ENCODE assay signal across 18 mouse cellular contexts in the genomic region with DNA sequence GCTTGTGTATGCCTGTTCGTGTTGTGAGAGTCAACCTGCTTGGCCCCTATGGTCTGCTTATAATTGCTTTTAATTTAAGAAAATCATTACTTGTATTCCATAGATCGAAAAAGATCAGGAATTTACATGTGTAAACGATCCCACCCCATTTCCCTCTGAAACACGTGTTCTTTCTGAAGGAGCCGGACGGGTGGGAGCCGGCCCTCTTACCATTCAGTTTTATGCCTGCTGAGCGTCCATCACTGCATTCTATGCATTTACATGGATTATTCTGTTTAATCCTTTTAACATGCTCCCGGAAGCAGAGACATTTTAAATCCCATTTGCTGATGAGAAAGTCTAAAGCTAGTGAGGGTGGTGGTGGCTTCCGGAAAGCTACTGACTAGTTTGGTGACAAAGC.
DNase-seq lines count a peak whose midpoint lies in the region; ATAC-seq and TF ChIP-seq lines count a peak whose summit lies in the region.
"Had no signal": no experiment of that assay in that cellular context is flagged by ENCODE, and none has a peak within 500 bp of the region (broad histone marks: within the 10 kb centered on the region; RNA-seq: fewer than 3 reads in every experiment).

No protein-coding gene starts in this region.

- H3K4me3 ChIP-seq in forebrain, embryonic 13.5 days: no peak overlapping the region
- H3K4me3 ChIP-seq in forebrain, postnatal 0 days (ENCODE audit: low read depth, low read length): no peak overlapping the region
- no peak overlapping the region for H3K4me3 ChIP-seq in lung, embryonic 15.5 days
- no peak overlapping the region for H3K4me3 ChIP-seq in hindbrain, embryonic 16.5 days (ENCODE audit: low read length)
- no peak overlapping the region for H3K4me3 ChIP-seq in midbrain, embryonic 15.5 days
- H3K4me3 ChIP-seq: forebrain, embryonic 15.5 days; heart, adult 2 months; heart, embryonic 13.5 days; limb, embryonic 13.5 days; liver, embryonic 12.5 days had no signal

- no peak overlapping the region for H3K4me2 ChIP-seq in forebrain, embryonic 13.5 days
- H3K4me2 ChIP-seq in forebrain, postnatal 0 days (ENCODE audit: low read depth): no peak overlapping the region
- no peak overlapping the region for H3K4me2 ChIP-seq in lung, embryonic 15.5 days
- no peak overlapping the region for H3K4me2 ChIP-seq in hindbrain, embryonic 16.5 days (ENCODE audit: low read length)
- no peak overlapping the region for H3K4me2 ChIP-seq in midbrain, embryonic 15.5 days
- H3K4me2 ChIP-seq: forebrain, embryonic 15.5 days; heart, embryonic 13.5 days; limb, embryonic 13.5 days; liver, embryonic 12.5 days had no signal

- peaks cover 8% of the 10 kb centered on the region for H3K4me1 ChIP-seq in forebrain, embryonic 13.5 days
- H3K4me1 ChIP-seq in forebrain, postnatal 0 days (ENCODE audit: insufficient read depth): no peaks in the 10 kb centered on the region
- H3K4me1 ChIP-seq in lung, embryonic 15.5 days: 0 out of 2 replicates have a peak, but pooled peaks cover 7% of the 10 kb centered on the region
- peaks cover 7% of the 10 kb centered on the region for H3K4me1 ChIP-seq in hindbrain, embryonic 16.5 days (ENCODE audit: control insufficient read depth, insufficient read depth, low read depth, low read length)
- H3K4me1 ChIP-seq in midbrain, embryonic 15.5 days: peaks cover 16% of the 10 kb centered on the region; the same call in 1 of the 2 replicates
- H3K4me1 ChIP-seq: heart, embryonic 13.5 days; liver, embryonic 12.5 days had no signal

- WGBS in forebrain, embryonic 13.5 days: 52% methylated on average over 10 of the region's 10 CpGs
- WGBS in forebrain, postnatal 0 days: 45% methylated on average over 10 of the region's 10 CpGs
- WGBS in lung, embryonic 15.5 days: 64% methylated on average over 10 of the region's 10 CpGs
- 64% methylated on average over 10 of the region's 10 CpGs for WGBS in hindbrain, embryonic 16.5 days
- 30% methylated on average over 10 of the region's 10 CpGs for WGBS in midbrain, embryonic 15.5 days

- no peaks in the 10 kb centered on the region for H3K9me3 ChIP-seq in forebrain, embryonic 13.5 days (replicated peaks)
- no peaks in the 10 kb centered on the region for H3K9me3 ChIP-seq in forebrain, postnatal 0 days (ENCODE audit: low read length)
- H3K9me3 ChIP-seq in lung, embryonic 15.5 days: no peaks in the 10 kb centered on the region
- no peaks in the 10 kb centered on the region for H3K9me3 ChIP-seq in hindbrain, embryonic 16.5 days (ENCODE audit: control insufficient read depth, low read length)
- H3K9me3 ChIP-seq in midbrain, embryonic 15.5 days: no peaks in the 10 kb centered on the region
- H3K9me3 ChIP-seq: forebrain, embryonic 15.5 days; heart, embryonic 13.5 days; limb, embryonic 13.5 days; liver, embryonic 12.5 days had no signal

- H3K9ac ChIP-seq in forebrain, embryonic 13.5 days: no peak overlapping the region
- no peak overlapping the region for H3K9ac ChIP-seq in forebrain, postnatal 0 days
- no peak overlapping the region for H3K9ac ChIP-seq in lung, embryonic 15.5 days
- no peak overlapping the region for H3K9ac ChIP-seq in hindbrain, embryonic 16.5 days (ENCODE audit: low read depth, low read length)
- H3K9ac ChIP-seq in midbrain, embryonic 15.5 days: no peak overlapping the region
- H3K9ac ChIP-seq: forebrain, embryonic 15.5 days; heart, embryonic 13.5 days; limb, embryonic 13.5 days; liver, embryonic 12.5 days had no signal

- DNase-seq in forebrain, postnatal 0 days: no peak
- DNase-seq in lung, postnatal 25 days (ENCODE audit: low spot score): no peak
- no peak for DNase-seq in adrenal gland, adult (ENCODE audit: inconsistent age in 2 of 2, low spot score in 1 of 2)
- DNase-seq in embryo, embryonic 10.5 days (ENCODE audit: low spot score): no peak
- DNase-seq: cerebellum, adult 8-10 months; cerebellum, postnatal 36 days; kidney, adult 18-20 months; right cerebral cortex, postnatal 25 days; thymus, postnatal 14 days had no signal

- H3K27ac ChIP-seq in forebrain, embryonic 13.5 days: no peak overlapping the region
- no peak overlapping the region for H3K27ac ChIP-seq in forebrain, postnatal 0 days (ENCODE audit: low read depth, low read length)
- H3K27ac ChIP-seq in lung, embryonic 15.5 days: no peak overlapping the region
- no peak overlapping the region for H3K27ac ChIP-seq in hindbrain, embryonic 16.5 days (ENCODE audit: low read depth, low read length)
- H3K27ac ChIP-seq in midbrain, embryonic 15.5 days: peak overlapping the region; percentile 0; the same call in 1 of the 2 replicates
- H3K27ac ChIP-seq: forebrain, embryonic 15.5 days; heart, adult 2 months; heart, embryonic 13.5 days; limb, embryonic 13.5 days; liver, embryonic 12.5 days had no signal

- H3K27me3 ChIP-seq in forebrain, embryonic 13.5 days: no peaks in the 10 kb centered on the region
- no peaks in the 10 kb centered on the region for H3K27me3 ChIP-seq in forebrain, postnatal 0 days (ENCODE audit: insufficient read depth, low read length)
- H3K27me3 ChIP-seq in lung, embryonic 15.5 days: no peaks in the 10 kb centered on the region
- H3K27me3 ChIP-seq in hindbrain, embryonic 16.5 days (replicated peaks; ENCODE audit: control insufficient read depth, insufficient read depth, low read length): no peaks in the 10 kb centered on the region
- H3K27me3 ChIP-seq in midbrain, embryonic 15.5 days (replicated peaks): no peaks in the 10 kb centered on the region
- H3K27me3 ChIP-seq: forebrain, embryonic 15.5 days; heart, embryonic 13.5 days; limb, embryonic 13.5 days; liver, embryonic 12.5 days had no signal

- ATAC-seq in forebrain, embryonic 13.5 days: peak; percentile 26; the same call in 1 of the 2 replicates
- ATAC-seq in forebrain, postnatal 0 days: no peak
- ATAC-seq in lung, embryonic 15.5 days (ENCODE audit: borderline replicate concordance, extremely low read depth, low FRiP score, low TSS enrichment): peak; percentile 19; the same call in 1 of the 2 replicates
- peak; percentile 41 for ATAC-seq in hindbrain, embryonic 16.5 days
- 0 out of 2 replicates have a peak, but pooled peaks have one; percentile 34 for ATAC-seq in midbrain, embryonic 15.5 days (replicated peaks)
- ATAC-seq: liver, embryonic 12.5 days had no signal

- no peak for TF ChIP-seq CTCF in forebrain, postnatal 0 days (IDR thresholded peaks at IDR 0.05; ENCODE audit: low read depth)

- no peaks in the 10 kb centered on the region for H3K36me3 ChIP-seq in forebrain, embryonic 13.5 days (ENCODE audit: poor library complexity, severe bottlenecking)
- no peaks in the 10 kb centered on the region for H3K36me3 ChIP-seq in forebrain, postnatal 0 days (ENCODE audit: insufficient read depth)
- H3K36me3 ChIP-seq in lung, embryonic 15.5 days: no peaks in the 10 kb centered on the region
- no peaks in the 10 kb centered on the region for H3K36me3 ChIP-seq in hindbrain, embryonic 16.5 days (ENCODE audit: control insufficient read depth, insufficient read depth, low read length)
- no peaks in the 10 kb centered on the region for H3K36me3 ChIP-seq in midbrain, embryonic 15.5 days (replicated peaks)
- H3K36me3 ChIP-seq: forebrain, embryonic 15.5 days; heart, embryonic 13.5 days; limb, embryonic 13.5 days; liver, embryonic 12.5 days had no signal
